Mouse (Mus musculus) hindlimb bud, embryonic 11.5 days (tissue): ENCODE measurements around the gene Rftn1.

ENCODE experiments used
- DNase-seq: peaks from one replicate; pipeline ENCODE4 v3.0.0-alpha.2; 2012; ENCODE audit warnings: low read depth, low spot score; ENCODE audit errors: extremely low spot score

Rftn1 gene

GRCm38 (mm10) chr17:50036751-50037385 lies 153.6 kb downstream of the Rftn1 start:
- DNase-seq, result no peak

GRCm38 (mm10) chr17:50033698-50034097 lies 156.8 kb downstream of the Rftn1 start:
- no peak for DNase-seq

GRCm38 (mm10) chr17:50031548-50032491 lies 158.7 kb downstream of the Rftn1 start:
- no peak for DNase-seq

GRCm38 (mm10) chr17:50025651-50026050 lies 164.8 kb downstream of the Rftn1 start:
- DNase-seq, result no peak

GRCm38 (mm10) chr17:50025173-50025626 lies 165.3 kb downstream of the Rftn1 start:
- no peak for DNase-seq

- DNase-seq, result no peak
These were observed 169.1 kb downstream of the Rftn1 start for GRCm38 (mm10) chr17:50021400-50021799.

- no peak for DNase-seq
These were observed 170.1 kb downstream of the Rftn1 start for GRCm38 (mm10) chr17:50020211-50021001.

GRCm38 (mm10) chr17:50019819-50020210 lies 170.7 kb downstream of the Rftn1 start:
- no peak for DNase-seq

- no peak for DNase-seq
These were observed 171.4 kb downstream of the Rftn1 start for GRCm38 (mm10) chr17:50019090-50019489.

- no peak for DNase-seq
These were observed 175.8 kb downstream of the Rftn1 start for GRCm38 (mm10) chr17:50014708-50015107.

- DNase-seq, result no peak
These were observed 176.6 kb downstream of the Rftn1 start for GRCm38 (mm10) chr17:50013848-50014247.

GRCm38 (mm10) chr17:50010096-50010495 lies 180.4 kb downstream of the Rftn1 start:
- no peak for DNase-seq

GRCm38 (mm10) chr17:50006721-50007351 lies 183.6 kb downstream of the Rftn1 start:
- no peak for DNase-seq

GRCm38 (mm10) chr17:50006338-50006720 lies 184.1 kb downstream of the Rftn1 start:
- DNase-seq, result no peak

GRCm38 (mm10) chr17:50003156-50003555 lies 187.3 kb downstream of the Rftn1 start:
- DNase-seq, result no peak

GRCm38 (mm10) chr17:50002171-50002570 lies 188.3 kb downstream of the Rftn1 start:
- DNase-seq, result no peak

GRCm38 (mm10) chr17:50001754-50002153 lies 188.7 kb downstream of the Rftn1 start:
- no peak for DNase-seq

GRCm38 (mm10) chr17:50000580-50000979 lies 189.9 kb downstream of the Rftn1 start:
- DNase-seq, result no peak

GRCm38 (mm10) chr17:49996626-49997152 lies 193.8 kb downstream of the Rftn1 start:
- no peak for DNase-seq

GRCm38 (mm10) chr17:49996097-49996496 lies 194.4 kb downstream of the Rftn1 start:
- no peak for DNase-seq

GRCm38 (mm10) chr17:49995226-49995625 lies 195.2 kb downstream of the Rftn1 start:
- DNase-seq, result no peak
